Mouse (Mus musculus): ENCODE results near the gene Gnpat.
"Not testable (repeated sequence)": the region's sequence is repeated elsewhere in the genome, so short reads cannot be mapped to it uniquely, and the experiment has no call there.

The Gnpat gene

DNA sequence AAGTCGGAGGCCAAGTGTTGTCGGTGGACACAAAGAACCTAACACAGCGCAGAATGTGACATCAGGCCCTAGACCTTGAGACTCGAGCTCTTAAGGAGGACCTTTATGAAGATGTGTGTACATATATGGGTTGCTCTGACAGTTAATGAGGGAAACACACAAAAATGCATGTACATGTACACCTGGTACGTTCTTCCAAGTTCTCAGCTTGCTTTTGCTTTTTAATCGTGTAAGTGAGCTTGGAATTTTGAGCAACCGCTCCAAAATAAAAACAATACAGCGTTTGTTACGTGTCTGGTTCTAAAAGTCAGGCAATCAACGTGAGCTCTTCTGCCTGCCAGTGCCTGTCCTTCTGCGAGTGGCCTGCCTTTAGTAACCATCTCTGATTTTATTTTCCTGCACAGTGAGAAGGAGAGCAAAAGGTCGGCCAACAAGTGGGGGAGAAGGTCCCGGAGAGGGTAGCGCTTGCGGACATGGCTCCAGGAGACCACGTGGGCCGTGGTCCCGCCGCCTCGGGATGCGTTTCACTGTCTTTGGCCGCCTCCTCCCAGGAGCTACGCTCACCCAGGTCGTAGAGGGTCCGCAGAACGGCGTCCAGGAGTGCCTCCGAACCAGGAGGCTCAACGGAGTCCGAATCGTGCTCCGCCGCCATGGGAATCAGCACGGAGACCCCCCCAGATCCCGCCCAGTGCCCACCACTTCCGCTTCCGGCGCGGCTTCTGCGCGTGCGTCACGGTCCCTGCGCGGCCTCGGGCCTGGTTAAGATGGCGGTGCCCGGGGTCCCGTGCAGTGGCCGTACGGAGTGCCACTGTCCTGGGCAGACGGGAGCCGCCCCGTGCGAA, at the start of gene Gnpat, which contains the start of gene 2810004N23Rik:
TSS of gene Gnpat (plus strand) at position 713 of the 842 bp plus-strand sequence.
TSS of gene 2810004N23Rik (minus strand) at position 800 of the 842 bp plus-strand sequence.
- DNase-seq = peak; percentile 99

DNA sequence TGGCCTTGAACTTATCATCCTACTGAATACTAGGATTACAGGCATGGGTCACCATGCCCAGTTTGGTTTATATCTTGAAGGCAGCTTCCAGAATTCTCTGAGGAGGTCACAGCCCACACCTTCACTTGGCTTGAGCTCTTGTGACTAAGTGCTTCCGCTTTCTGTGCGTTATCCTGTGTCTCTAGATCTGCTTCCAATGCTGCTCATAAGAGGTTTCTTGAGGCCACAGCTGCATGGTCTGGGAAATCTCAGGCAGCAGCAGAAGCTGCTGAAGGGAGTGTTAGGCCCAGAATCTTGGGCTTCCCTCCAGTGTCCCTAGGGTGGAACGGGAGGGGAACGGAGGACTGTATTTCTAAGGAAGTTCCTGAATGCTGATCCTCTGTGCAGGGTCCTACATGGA, 49.5 kb upstream of the Gnpat start:
- peak; percentile 92 for DNase-seq

DNA sequence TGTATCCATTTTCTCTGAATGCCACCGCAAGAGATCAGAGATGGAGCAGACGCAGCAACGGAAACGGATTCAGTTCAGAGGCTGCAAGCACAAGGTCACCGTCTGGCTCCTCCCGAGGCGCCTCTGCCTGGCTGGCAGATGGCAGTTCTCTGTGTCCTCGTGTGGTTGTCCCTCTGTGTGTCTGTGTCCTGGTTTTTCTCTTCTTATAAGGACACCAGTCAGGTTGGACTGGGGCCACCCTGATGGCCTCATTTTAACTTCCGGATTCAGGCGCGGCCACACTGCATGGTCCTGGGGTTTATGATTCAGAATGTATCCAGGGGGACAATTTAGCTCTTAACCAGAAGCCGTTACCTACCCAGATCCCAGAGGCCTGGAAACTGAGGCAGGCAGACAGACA, 47.0 kb upstream of the Gnpat start:
- DNase-seq = peak; percentile 89

DNA sequence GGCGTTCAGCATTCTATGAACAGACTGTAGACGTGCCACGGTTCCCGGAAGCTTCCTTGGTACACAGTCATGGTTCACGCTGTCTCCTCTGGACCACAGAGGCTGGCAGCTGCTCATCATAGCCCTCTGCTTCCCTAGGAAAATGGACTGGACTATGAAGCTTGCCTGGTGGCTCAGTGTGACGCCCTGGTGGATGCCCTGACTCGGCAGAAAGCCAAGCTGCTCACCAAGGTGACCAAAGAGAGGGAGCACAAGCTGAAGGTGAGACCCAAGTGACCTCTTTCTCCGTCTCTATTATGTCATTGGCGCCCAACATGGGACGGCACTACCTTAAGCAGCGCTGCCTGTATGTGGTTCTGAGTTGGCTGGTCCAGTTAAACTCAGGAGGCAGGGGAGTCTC, 46.0 kb upstream of the Gnpat start:
- no peak for DNase-seq

DNA sequence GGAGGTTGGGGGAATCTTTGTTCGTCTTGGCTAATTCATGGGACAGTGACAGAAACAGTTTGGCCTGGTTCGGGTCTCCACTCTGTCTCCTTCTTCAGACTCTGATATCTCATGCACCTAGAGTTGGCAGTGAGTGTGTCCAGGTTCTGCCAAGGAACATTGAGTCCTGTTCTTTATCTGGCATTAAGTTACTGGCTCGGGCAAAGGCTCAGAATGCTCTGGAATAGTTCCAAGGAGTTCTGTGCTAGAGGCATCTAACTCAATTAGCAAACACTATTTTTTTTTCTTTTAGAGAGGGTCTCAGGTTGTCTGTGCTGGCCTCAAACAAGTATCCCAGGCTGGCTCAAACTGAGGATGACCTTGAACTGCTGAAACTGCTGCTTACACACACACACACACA, 45.5 kb upstream of the Gnpat start:
- peak; percentile 84 for DNase-seq

DNA sequence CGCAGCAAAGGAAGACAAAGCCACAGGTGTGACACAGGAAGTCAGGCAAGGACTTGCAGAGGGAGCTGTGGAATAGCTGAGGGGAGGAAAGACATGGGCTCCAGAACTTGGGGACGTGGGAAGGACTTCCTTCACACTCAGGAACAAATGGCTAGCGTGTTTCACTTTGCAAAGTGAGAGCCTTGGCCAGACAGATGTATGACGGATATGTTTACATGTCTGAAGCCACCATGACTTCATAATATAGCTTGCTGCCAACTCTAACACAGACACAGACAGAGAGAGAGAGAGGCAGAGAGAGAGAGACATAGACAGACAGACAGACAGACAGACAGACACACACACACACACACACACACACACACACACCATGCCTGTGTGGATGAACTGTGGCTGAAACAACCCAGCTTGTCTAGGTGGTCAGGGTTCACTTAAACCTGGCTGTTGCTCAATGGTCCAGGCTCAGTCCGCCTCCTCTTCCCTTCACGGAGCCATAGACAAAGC, 43.2 kb upstream of the Gnpat start:
- no peak for DNase-seq

DNA sequence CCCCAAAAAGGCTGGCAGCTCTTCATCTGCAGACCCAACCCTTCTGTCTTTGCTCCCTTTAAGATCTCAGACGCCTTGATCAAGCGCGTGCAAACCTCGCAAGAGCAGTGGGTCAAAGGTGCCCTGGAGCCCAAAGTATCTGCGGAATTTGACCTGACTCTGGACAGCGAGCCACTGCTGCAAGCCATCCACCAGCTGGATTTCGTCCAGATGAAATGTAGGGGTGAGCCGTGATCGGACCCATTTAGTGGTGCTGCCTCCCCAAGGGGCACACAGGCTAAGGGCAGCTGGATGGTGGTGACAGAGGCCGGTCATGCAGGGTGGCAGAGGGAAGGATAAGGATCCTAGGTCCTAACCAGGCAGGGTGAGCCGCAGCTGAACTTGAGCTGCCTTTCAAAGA, 42.7 kb upstream of the Gnpat start:
- DNase-seq = peak; percentile 88

DNA sequence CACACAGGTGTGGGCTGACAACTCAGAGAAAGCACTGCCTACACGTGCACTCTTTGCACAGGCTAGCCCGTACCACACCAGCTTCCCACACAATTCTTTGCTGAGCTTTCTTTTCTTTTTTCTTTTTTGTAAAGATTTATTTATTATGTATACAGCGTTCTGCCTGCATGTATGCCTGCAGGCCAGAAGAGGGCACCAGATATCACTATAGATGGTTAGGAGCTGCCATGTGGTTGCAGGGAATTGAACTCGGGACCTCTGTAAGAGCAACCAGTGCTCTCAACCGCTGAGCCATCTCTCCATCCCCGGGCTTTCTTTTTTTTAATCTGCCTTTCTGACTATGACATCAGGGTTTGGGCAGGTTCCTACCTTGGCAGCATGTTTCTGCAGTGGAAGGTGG, 39.3 kb upstream of the Gnpat start:
- no peak for DNase-seq

DNA sequence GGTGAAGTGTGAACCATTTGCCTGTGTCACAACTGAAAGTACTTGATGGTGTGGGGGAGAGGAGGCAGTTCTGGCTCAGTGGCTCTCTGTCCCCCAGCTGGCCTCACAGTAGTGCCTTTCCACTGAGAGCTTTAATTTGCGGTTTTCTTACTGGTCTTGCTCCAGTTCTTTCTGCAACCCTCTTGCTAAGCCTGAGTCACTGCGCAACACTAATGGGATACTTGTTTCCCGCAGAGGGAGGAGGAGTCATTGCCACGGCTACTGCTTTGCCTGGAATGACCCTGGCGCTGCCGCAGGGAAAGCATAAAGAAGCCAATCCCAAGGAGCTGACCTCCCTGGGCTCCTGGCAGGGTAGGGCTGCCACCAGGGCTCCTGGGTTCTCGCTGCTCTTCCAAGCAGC, 36.2 kb upstream of the Gnpat start:
- DNase-seq = peak; percentile 95

DNA sequence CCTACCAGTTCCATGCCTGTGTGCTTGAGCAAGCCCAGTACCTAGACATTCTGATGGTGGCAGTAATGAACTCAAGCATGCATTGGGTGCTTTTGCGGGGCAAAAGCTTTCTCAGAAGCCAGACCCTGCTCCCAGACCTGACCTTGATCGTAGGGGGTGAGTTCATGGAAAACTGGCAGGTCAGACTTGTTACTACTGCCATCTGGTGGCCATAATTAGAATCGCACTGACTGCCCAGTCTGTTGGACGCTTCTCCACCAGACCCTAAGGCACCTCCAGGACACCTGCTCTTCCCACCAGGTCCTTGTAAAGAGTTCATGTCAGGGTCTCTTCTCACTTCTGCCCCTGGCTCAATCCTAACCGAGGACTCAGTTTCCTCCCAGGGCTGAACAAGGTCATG, 35.4 kb upstream of the Gnpat start:
- peak; percentile 95 for DNase-seq

DNA sequence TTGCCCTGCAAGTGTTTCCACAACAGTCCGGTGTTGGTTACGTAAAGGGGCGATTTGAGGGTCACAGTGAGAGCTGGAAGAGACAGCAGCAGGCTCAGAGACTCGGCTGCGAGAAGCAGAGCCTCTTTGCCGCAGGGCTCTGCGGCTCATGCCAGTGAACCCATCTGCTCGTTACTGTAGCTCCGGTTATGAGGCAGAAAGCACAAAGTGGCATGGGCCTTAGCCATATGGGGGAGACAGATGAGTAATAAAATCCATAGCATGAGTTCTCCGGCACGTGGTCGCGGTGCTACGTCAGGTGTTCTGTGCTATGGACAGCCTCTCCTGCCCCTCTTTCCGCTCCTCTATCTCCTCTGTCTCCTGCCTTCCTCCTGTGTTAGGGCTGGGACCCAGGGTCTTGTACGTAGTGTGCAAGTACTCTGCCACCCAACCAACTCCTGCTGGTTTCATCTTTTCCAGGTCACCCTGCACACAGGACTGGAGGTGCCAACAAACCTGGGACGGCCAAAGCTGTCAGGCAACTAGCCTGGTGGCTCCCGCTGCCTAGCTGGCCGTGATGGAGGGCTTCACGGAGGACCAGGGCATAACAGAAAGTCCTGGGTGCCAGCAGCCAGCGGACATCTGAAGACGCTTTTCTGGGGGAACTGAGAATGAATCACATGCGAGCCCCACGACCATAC, 34.1 kb upstream of the Gnpat start:
- peak; percentile 78 for DNase-seq

DNA sequence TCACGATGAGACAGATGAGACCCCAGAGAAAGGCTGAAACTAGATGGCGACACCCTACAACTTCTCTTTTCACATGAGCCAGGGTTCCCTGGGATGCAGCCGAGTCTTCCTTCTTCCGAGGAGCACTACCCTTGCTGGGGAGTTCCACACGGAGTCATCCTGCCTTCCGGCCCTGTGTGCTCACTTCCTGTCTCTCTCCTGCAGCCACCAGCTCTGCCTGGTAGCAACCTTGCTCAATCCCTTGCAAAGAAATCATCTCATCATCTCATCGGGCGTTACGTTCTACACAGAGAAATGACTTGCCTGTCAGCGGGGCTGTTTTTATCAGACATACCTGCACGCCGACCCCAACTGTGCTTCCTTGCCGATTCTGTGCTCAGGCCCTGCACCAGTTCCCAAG, 32.8 kb upstream of the Gnpat start:
- peak; percentile 79 for DNase-seq

DNA sequence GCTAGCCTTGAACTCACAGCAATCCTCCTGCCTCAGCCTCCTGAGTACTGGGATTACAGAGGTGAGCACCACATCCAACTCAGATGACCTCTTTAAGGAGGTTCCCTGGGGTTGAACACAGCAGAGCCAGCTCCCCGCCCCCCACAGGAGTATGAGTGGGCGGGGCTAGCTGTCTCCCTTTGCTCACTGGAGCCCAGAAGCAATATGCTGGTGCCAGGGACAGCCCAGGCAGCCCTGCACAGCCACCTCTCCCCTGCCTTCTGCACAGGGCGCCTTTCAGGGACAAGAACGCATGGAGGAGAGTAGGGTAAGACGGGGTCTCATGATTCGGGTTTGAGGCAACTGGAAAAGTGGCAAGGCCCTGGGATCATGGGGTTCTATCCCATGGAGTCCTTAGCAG, 31.3 kb upstream of the Gnpat start:
- peak; percentile 91 for DNase-seq

DNA sequence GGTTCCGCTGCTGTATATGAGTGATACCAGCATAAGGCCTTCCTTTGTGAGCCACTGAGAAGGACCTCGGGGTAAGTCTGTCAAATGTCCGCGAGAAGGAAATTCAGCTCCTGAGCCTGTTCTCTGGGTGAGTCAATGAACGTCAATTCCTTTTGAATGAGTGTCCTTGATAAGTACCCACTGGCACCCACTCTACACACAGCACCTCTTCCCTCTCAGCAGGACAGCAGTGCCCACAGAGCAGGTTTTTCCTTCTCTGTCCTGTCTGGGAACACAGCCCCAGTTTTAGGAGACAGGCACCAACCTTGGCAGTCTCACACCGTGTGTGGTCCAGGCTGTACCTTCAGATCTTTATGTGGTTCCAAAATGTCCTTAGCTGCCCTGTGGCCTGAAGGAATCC, 30.9 kb upstream of the Gnpat start:
- DNase-seq = peak; percentile 94

DNA sequence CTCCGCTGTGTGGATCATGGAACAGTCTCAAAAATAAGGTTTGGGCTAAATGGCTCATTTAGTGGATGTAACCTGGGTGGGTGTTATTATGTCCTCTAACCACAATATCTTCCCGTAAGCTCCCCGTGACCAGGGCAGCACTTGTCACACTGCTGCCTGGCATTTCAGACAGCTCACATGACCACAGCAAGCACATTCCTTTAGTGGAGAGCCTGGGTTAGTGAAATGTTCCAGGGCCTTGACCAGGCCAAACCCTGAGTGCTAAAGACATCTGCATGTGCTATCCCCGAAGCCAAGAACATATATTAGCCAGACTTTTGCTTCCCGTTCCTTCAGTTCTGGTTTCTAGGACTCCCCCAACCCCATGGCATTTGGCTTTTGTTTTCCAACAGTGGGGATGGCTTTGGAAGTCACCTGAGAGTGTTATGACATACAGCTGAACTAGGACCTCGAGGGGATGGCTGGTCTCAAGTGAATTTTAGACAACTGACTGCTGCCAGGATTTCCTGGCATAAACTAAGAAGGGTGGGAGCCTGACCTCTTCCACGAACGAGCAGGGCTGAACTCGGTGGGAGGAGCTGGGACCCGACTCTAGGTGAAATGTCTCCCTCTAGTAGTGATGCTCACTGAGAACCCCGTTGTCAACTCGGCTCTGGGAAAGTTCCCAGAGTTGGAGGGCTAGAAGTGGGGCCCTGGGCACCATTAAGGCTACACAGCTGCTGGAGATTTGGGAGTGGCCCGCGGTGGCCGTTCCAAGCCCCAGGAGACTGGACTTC, 29.2 kb upstream of the Gnpat start:
- DNase-seq = peak; percentile 96

DNA sequence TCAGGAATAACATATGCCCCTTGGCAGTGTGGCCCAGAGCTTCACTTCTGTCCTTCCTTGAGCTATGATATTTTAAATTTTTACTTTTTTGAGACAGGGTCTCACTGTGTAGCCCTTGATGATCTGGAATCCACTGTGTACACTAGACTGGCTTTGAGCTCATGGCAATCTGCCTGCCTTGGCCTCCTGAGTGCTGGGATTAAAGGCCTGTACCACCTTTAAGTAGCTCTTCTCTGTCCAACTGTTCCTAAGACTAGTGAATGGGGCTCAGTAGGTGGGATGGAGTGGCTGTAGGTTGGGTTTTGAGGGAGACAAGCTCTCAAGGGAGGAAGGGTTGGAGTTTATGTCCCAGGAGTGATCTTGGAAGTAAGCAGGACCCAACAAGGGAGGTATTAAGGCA, 27.0 kb upstream of the Gnpat start:
- peak; percentile 48 for DNase-seq

DNA sequence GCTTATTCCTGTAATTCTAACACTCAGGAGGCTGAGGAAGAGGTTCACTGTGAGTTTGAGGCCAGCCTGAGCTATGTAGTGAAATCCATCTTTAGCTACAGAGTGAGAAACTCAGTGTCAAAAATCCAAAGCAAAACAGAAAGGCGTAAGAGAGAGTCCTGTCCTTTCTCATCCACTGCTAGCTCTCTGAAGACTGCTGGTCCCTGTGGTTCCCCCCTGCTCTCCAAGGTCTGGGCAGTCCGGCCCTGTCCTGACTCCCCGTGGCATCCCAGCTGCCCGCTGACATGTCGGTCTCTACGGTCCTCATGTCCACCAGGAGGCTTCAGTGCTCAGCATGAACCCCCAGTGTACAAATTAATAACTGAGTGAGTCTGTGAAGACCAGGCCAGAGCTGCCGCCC, 26.6 kb upstream of the Gnpat start:
- DNase-seq = peak; percentile 72

DNA sequence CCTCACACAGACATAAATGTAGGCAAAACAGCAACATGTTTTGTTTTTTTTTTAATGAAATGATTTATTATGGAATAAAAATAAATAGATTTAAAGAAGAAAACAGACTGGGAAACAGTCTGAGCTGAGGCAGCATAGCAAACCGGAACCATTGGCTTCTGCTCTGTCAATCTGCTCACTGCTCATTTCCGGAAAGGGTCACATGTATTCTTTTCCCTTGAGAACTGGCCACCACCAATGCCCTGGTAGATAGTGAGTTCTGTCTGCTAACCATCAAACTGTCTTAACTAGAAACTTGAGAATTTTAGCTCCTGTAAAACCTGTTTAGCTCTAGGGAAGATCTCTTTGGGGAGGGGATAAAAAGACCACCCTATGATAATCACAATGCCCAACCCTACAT, 25.9 kb upstream of the Gnpat start:
- peak; percentile 57 for DNase-seq

DNA sequence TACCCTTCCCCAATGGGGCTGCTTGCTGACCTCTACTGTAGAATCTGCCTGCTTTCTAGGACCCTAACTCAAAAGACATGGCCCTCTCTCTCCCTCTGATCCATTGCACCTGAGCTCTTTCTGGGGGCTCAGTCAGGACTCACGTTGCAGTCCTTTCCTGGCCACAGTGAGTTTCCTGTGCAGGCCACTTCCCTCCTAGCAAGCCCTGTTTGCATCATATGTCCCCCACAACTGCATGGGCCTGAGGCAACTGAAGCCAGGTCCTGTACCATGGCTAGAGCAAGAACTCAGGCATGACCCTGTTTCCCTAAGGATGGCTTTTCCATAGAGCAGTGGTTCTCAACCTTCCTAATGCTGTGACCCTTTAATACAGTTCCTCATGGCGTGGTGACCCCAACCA, 24.9 kb upstream of the Gnpat start:
- DNase-seq = peak; percentile 54

DNA sequence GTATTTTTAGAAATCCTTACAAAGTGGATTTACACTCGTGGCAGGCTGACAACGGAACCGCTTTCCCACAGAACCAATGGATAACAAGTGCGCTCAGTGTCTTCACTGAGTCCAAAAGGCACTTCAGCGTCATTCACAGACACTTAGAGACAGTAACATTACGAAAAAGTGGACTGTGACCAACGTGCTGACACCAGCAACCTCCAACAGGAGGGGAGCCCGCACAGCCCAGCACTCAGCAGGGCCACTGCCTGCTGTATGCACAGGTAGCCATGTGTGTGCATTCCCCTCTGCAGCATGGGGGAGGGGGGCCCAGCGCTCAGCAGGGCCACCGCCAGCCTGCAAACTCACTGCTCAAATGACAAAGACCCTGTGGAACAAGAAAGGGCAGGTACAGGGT, 23.5 kb upstream of the Gnpat start:
- DNase-seq = peak; percentile 60

DNA sequence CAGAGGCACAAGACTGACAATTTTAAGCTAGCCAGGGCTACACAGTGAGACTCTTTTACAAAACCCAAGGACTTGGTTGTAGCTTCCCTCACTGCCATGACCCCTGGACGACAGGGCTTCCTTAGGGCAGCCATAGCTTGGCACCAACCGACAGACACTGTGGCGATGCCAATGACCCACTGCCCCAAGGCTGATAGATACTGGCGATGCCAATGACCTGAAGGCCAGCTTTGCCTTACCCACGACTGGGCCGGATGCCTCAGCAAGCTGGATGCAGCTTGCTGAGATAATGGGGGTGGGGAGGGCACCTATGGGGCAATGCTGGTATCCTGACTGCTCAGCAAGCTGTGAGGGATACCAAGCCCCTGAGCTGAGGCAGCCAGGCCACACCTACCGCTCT, 21.9 kb upstream of the Gnpat start:
- DNase-seq = no peak

DNA sequence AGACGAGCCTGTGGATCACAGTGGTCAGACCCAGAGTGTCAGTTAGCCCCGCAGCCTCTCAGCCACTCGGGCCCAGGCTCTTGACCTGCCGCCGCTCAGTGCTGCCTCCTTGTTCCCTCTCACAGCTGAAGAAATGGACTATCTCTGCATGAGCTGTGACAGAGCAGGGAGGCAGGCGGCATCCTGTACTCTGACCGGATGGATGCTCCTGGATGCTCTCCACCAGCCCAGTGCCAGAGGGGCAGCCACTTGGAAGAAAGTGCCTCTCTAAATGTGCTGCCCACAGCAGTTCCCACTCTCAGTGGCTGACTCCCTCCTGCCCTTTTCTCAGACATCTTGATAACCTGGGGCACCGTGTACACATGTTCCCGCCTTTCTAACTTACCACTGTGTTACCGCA, 21.1 kb upstream of the Gnpat start:
- DNase-seq = no peak

DNA sequence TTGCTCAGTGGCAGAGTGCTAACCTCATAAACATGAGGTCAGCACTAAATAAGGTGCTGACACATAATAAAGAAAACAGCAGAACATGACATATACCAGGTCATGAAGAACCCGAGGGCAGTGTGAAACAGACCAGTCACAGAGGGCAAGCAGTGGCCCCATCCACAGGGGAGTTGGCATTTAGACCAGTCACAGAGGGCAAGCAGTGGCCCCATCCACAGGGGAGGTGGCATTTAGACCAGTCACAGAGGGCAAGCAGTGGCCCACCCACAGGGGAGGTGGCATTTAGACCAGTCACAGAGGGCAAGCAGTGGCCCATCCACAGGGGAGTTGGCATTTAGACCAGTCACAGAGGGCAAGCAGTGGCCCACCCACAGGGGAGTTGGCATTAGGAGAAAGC, 19.9 kb upstream of the Gnpat start:
- not testable (repeated sequence) for DNase-seq
